Mouse (Mus musculus) gastrocnemius, postnatal 10 days (tissue): ENCODE results near the gene Eif2b5. TPM values are rescaled to one million over a fixed set of nuclear protein-coding genes. Genes with fewer than 3 reads are reported as not detected.

Experiments used
- DNase-seq: peaks from one replicate; pipeline ENCODE4 v3.0.0; 2021; ENCODE audit warnings: mixed read lengths
- total RNA-seq, 2 experiments: library from RNA; stranded (reverse); gene quantifications; 2 replicates each; pipeline ENCODE4 v1.2.3; 2021

The Eif2b5 gene
- total RNA-seq, 2 experiments from 2014 or later, result 45.1 to 46.1 TPM

DNA sequence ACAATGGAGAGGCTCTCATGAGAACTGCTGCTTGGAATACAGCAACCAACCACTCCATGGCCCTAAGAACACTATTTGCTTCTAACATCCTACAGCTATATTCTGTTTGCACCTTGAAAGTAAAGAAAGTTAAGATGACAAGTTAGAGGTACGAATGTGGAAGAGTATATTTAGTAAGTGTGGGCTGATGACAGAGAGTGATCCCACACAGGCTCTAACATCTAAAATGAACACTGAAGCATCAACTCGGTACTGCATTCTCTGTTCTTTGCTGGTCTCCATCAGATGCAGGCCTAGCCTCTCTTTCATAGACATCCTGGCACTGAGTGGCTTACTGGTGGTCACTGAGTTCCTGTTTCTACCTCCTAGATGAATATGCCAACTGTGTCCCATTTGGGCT lies 9.4 kb upstream of the Eif2b5 start:
- DNase-seq, result no peak

DNA sequence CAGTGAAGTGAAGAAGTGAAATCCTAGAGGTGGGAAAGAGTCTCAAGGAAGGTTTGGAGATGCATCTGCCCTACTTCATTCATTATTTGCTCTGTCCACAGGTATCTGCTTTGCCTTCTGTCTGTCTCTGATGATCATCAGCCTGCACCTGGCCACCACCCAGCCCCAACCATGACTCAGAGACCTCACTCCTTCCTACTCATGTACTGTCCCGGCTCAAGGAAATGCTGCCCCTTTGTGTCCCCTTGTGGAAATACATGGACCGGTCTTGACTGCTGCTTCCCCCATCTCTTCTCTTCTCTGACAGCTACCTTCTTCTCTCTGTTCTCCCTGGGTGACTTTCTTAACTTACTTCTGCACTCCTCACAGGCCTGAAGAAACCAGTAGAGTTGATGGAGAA lies 8.0 kb upstream of the Eif2b5 start:
- DNase-seq, result peak; percentile 26

DNA sequence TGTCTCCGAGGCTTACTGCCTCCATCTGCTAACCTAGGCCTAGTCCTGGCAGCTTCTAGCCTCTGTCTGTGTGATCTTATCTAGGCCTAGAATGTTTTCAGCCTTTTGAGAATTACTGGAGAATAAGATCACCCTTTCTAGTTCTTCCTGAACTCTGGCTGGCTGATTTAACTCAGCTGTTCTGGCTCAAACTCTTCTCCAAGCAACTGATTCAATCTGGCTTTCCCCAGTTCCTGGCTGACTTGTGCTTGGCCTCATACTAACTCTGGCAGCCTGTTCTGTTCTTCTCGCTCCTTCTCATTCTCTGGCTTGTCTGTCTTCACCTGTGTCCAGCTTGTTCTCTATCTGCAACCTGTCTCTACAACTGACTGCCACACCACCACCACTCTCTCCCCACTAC lies 7.3 kb upstream of the Eif2b5 start:
- no peak for DNase-seq

DNA sequence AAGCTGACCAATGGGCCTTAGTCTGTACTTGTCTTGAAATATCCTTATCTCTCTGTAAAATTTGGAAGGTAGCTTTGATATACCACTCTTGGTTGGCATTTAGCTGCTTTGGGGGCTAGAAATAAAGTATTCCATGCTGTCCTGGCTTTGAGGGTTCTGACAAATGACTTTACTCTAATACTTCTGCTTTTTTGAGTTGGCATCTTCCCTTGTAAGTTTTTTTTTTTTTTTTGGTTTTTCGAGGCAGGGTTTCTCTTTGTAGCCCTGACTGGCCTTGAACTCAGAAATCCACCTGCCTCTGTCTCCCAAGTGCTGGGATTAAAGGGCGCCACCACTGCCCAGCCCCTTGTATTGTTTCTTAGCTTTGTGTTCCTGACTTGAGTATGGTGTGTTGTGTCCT lies 5.2 kb upstream of the Eif2b5 start:
- DNase-seq, result no peak

DNA sequence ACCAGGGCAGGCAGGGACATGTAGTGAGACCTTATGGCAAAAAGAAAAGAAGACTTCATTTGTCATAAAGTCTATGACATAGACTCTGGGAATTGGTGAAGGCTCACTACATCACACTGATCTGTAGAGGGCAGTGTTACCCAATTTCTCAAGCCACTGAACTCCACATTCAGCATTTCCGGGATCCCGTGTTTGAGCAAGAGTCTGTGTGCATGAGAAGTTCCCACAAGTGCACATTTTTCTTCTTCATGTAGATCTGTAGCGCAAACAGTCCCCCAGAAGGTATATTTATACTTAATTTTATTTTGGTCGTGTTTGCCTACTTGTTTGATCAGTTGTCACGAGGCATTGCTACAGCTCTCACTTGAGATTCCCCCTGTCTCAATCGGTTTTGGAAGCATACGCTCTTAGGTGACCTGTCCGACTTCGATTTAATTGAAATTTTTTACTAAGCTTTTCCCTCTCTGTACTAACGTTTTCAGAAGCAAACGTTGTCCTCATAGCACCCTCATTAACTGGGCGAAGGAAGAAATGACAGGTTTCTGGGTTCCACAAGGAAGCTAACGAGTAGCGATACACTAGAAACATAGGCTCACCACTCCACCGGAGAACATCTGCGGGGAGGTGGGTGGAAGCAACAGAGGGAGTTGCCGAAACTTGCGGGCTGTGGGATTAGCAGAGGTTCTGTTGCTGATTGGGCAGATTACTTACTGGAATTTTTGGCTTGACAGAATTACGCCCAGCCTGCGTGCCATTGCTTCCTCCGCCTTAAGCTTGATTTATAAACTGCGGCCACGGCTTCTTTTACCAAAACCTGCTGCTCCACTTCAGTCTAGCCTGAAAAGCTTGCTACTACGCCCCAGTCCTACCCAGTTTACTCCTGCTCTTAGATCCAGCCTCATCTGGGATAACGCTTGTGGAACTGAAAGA lies 1.7 kb upstream of the Eif2b5 start:
- DNase-seq, result no peak

DNA sequence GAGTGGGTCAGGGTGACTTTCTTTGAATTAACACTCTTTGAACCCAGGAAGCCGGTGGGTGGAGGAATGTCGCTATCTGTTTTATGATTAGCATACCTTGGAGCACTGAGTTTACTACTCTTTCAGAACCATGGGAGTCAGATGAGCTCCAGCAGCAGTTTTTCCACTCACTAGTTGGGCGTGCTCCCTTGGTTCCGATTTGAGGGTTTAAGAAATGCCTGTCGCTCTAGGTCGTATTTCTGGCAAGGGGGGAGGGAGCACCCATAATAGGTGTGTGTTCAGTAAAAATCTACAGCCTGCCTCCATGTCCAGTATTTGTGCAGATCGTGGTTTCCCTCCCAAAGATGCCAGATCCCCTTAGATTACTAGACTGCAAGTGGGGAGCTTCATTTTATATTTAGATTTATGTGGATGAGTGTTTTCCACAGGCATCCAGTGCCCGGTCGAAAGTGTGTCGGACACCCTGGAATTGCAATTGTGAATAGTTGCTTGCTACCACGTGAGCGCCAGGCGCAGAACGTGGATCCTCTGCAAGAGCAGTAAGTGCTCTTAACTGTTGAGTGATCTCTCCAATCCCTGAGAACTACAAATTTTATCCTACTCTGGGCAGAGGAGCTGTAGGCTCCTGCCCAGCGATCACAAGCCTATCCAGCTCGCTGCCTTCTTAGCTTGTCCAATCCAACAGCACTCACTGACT lies 489 bp upstream of the Eif2b5 start:
- DNase-seq, result no peak

DNA sequence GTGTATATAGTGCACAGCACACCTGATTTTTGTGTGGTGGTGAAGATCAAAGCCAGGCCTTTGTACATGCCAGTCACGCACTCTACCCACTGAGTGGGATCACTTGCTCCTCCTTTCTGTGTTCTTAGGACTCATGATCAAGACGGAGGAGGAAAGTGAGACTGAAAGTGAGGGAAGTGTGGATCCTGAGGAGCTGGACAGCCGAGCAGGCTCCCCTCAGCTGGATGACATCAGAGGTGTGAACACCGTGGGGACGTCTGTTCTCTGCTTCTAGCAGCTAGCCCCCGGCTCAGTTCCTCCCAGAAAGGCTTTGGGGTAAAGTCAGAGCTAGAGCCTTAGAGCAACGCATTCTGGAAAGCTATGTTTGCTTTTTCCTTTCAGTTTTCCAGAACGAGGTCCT lies 7.4 kb downstream of the Eif2b5 start:
- no peak for DNase-seq

DNA sequence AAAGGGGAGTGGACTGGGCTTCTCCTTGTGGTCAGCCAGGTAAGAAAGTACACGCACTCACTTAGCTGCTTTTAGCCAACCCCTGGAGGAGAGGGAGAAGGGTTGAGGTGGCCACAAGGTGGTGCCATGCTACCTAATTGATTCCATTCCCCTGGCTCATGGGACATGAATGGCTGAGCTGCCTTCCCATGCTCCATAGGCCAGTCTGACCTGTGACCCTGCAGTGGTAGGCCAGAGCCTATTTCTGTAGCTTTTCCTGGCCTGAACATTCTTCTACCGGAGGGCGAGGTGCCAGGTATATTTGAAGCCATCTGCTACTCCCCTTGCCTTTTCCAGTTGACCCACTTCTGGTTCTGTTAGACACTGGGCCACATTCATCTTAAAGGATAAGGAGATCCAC lies 10.7 kb downstream of the Eif2b5 start:
- DNase-seq, result no peak

DNA sequence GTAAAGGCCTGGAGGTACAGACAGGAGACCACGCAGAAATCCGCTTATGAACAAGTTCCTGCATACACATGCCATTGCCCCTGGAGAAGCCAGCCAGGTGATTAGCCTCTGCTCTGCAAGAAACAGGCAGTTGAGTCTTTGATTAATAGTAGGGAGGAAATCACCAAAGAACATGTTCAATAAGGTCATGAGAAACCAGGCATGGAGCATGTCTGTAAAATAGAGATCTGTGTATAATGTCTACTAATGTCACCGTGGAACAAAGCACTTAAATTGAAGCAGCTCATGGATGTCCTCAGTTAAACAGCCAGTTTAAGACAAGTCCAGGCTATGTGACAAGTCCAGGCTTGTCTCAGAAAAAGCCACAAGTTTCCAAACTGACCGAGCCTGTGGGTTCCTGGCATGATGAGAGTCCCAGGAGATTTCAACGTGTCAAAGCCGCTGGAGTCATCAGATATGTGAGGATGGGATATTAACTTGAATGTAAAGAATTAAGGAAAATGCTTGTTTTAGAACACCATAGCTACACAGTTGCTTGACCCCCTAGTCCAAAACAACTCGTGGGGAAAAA lies 12.7 kb downstream of the Eif2b5 start:
- DNase-seq, result no peak

DNA sequence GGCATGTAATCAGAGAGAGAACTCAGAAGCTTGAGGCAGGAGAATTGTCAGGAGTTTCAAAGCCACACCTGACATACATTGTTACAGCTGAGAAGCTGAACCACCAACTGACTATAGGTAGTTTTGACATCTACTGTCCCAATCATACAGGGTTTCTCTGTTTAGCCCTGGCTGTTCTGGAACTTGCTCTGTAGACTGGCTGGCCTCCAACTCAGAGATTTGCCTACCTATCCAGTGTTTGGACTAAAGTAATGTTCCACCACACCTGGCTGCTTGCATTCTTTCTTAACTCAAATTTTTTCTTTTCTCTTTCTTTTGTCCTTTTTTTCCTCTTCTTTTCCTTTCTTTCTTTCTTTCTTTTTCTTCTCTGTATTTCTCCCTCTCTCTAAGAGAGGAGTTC lies 17.4 kb downstream of the Eif2b5 start:
- no peak for DNase-seq

DNA sequence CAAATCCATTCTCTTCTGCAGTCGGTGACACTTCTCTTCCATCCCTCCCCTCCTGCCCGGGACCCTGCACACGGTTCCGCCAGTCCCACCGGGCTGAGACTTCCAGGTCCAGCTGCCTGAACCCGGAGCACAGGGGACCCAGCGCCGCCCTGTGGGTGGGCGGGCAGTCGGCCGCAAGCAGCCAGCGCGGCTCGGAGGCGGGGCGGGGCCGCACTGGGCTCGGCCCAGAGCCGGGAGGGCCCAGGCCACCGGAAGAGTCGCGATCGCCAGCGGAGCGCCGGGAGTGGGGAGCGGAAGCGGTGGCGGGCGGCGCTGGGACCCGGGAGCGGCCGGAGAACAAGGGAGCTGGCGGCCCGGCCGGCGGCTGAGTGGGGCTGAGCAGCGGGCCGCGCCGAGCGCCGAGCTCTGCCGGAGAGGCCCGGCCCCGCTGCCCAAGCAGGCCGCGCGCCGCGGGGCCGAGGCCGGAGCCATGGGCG lies 18.1 kb downstream of the Eif2b5 start, which contains the start of gene Dvl3:
TSS of gene Dvl3 (plus strand) at position 257 of the 476 bp plus-strand sequence.
- DNase-seq, result peak; percentile 92

DNA sequence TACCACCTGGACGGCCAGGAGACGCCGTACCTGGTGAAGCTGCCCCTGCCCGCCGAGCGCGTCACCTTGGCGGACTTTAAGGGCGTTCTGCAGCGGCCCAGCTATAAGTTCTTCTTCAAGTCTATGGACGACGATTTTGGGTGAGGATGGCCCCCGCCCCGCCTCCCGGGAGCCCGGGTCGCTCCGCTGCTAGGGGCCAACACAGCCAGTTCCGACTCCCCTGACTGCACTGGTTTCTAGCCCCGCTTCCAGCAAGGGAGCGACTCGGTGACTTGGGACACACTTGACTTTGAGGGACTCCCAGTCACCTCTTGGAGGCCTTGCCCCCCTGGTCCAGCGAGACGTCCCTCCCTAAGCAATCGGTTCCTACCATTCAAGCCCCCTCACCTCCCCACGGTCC lies 18.6 kb downstream of the Eif2b5 start:
- no peak for DNase-seq

DNA sequence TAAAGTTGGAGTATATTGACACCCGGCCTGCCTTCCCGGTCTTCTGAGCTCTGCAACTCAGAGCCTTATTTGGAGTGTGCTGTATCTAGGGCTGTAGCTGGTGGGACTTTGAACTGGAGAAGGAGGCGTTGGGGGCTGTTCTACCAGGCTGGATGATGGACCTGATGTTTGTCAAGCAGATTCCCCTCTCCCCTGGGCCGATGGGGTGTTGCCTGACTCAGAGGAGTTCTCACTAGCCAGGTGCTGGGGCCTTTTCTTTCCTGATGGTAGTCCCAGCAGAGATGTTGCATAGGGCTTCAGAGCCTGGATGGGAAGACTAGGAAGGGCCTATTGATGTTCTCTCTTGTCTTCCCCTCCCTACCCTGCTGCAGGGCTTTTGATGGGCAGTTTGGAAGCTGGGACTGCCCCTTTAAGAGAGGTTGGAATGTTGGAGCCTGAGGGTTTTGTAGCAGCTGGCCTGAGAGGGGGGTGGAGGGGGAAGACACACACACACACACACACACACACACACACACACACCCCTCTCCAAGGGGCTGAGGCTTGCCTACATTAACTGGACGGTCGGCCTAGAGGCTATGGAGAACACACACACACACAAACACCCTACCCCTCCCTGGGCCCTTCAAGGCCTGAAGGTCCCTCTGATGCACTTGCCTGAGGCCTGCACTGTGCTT lies 19.2 kb downstream of the Eif2b5 start:
- DNase-seq, result peak; percentile 51

DNA sequence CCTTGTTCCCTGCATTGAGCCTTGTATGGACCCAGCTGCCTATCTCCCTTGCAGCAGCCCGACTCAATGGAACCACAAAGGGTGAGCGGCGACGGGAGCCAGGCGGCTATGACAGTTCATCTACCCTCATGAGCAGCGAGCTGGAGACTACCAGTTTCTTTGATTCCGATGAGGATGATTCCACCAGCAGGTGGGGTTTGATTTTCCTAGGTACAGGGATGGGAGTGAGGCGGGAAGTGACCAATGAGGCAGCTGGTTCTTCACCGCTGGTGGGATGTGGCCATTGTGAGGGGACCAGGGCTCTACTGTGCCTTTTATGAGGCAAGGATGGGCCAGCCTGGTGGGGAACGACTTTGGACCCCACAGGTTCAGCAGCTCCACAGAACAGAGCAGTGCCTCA lies 25.3 kb downstream of the Eif2b5 start:
- DNase-seq, result no peak

DNA sequence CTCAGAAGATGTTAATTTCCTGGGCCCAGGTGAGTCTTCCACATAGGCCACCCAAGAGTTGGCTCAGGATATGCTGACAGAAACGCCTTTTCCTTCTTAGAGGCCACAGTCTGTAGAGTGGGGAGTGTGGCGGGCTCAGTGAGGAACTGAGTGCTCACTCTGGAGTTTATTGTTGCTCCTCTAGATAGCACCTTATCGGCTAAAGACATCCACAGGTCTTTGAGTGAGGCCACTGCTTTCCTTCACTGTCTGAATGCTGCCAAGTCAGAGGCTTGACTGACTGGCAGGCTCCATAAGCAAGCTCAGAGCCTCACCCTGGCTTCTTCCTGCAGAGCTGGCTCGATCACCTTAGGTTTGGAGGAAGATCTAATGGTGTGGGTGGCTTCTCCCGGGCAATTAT lies 30.2 kb downstream of the Eif2b5 start:
- no peak for DNase-seq

DNA sequence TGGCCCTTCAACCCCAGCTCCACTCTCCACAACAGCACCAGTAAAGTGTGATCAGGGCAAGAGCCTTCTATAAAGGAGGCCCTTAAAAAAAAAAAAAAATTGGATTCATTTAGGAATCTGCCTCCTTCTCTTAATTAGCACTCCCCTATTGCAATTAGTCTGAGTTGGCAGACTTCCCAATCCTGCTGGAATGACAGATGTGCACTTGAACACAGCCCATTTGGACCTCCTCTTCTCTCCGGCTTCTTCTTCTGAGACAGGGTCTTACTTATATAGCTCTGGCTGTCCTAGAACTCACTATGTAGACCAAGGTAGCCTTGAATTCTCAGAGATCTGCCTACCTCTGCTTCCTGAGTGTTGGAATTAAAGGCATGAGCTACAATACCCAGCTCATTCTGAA lies 30.8 kb downstream of the Eif2b5 start:
- no peak for DNase-seq

DNA sequence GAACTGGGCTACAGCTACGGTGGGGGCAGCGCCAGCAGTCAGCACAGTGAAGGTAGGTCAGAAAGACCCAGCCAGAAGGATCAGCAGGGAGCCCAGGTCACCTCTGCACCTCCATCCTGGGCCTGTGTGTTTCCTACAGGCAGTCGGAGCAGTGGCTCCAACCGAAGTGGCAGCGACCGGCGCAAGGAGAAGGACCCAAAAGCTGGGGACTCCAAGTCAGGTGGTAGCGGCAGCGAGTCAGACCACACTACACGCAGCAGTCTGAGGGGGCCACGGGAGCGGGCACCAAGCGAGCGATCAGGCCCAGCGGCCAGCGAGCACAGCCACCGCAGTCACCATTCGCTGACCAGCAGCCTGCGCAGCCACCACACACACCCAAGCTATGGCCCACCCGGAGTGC lies 32.3 kb downstream of the Eif2b5 start:
- DNase-seq, result no peak

DNA sequence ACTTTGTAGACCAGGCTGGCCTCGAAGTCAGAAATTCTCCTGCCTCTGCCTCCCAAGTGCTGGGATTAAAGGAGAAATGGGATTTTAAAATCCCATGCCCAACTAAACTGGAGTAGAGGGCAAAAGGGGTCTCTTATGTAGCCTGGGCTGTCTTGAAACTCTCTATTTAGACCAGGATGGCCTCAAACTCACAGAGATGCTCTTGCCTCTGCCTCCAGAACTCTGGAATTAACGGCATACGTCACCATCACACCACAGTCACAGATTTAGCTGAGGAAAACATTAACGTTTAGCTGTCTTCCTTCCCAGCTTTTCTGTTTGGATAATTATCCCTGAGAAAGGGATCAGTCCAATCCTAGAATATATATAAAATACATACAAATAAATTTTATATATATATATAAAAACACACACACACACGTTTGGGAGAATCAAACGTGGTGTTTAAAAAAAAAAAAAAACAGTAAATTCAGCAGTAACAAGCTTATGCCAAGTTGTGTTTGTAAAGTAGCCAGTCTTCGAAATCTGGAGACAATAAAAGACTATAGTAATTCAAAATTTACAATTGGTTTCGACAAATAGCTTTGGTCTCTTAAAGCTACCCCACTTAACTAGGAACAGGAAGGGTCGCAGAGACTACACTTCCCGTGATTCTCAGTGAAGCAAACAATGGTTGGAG lies 36.1 kb downstream of the Eif2b5 start:
- DNase-seq, result no peak

DNA sequence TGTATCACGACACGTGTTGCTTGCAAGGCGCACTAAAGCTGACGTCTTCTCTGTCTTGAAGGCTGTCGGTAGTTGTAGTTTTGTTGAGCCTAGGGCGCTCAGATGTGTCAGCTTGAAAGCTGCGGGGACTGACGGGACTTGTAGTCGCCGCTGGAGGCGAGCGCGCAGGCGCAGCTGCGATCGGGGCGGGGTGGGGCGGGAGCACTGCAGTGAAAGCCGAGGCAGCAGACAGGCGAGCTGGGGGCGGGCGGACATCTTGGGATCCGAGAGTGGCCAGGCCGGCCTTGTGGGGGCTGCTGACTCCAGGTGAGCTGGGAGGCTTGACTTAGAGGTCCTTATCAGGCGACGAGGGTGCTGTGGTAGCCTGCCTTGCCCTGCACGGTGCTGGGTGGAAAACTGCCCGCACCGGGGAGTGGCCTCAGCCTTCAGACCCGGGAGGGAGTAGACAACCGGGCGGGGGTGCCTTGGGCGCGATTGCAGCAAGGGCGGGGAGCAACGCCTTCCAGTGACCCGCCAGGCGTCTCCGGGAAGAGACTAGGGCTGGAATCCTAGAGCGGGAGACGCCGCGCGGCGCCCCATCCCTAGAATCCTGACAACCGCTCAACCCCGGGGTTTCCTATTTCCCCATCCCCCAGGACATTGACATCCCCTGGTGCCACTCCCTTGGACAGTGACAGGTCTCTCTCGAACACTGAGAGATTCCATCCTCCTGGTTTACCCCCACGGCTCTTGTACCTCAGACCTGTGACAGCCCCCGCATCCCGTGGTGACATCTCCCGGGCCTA lies 36.9 kb downstream of the Eif2b5 start, which contains the start of gene Ap2m1:
TSS of gene Ap2m1 (plus strand) at position 183 of the 785 bp plus-strand sequence.
- peak; percentile 90 for DNase-seq

DNA sequence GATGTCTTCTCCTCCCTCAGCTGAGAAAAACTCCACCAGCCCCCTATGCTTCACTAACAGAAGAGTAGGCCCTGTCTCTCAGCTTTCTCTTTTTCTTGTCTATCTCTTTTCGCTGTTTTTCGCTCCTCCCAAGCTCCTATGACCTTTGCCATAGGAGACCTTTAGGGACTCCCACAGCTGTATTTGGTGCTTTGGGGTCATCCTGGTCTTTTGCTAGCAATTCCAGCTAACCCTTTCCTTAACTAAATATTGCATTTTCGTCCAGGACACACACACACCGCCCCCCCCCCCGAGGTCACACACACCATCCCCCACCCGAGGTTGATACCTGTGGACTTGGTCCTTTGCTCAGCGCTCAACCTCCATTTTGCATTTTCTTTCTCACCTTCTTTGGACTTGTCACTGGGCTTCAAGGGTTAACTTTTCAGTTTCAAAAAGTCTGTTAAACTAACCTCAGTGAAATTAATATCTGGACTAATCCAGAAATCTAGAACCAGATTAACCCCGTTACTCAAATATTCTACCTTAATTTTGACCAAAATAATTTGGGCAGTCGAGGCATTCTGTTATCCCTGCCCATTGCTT lies 37.6 kb downstream of the Eif2b5 start:
- no peak for DNase-seq

DNA sequence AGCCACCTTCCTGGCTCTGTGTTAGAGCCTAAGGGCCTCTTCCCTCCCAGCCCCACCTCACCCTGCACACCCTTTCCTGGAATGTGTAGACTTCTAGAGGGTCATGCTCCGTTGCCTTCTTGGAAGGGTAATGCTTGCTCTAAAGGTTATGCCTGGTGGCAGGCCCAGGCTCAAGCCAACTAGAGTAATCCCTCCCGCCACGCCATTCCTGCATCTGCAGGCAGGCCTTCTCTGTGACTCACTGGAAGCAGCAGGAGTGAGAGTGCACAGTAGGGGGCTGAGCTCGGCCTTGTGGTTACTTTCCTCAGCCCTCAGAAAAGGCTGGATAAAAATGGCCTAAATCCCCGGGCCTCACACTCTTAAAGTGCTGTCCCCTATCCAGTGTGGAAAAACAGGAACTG lies 38.5 kb downstream of the Eif2b5 start:
- no peak for DNase-seq
